Mouse (Mus musculus) heart, embryonic 16.5 days (tissue): Measurements from ENCODE around the gene Pappa. TPM values are rescaled to one million over a fixed set of nuclear protein-coding genes. Genes with fewer than 3 reads are reported as not detected.

ENCODE experiments used
- ATAC-seq: fragments of 200-750 bp; cut with Nextera tagmentation; replicated peaks from 2 replicates; pipeline ENCODE4 v1.8.0; 2017; ENCODE audit warnings: moderate number of reproducible peaks; ENCODE audit not compliant: insufficient read depth, low FRiP score; ENCODE audit errors: extremely low read depth
- H3K27ac ChIP-seq: fragments of 300-500 bp; sonication (generic); 2 replicates; pipeline ENCODE4 v1.5.1; 2014; ENCODE audit warnings: mild to moderate bottlenecking, low read length, control low read depth, moderate library complexity
- H3K27me3 ChIP-seq: fragments of 300-500 bp; sonication (generic); 2 replicates; pipeline ENCODE4 v1.6.1; 2014; ENCODE audit warnings: low read length, mixed read lengths; ENCODE audit not compliant: control insufficient read depth, insufficient read depth
- H3K36me3 ChIP-seq: fragments of 300-500 bp; sonication (generic); 2 replicates; pipeline ENCODE4 v1.6.1; 2014; ENCODE audit not compliant: control insufficient read depth, insufficient read depth
- H3K4me1 ChIP-seq: fragments of 300-500 bp; sonication (generic); 2 replicates; pipeline ENCODE4 v1.6.1; 2014; ENCODE audit warnings: low read length, mixed read lengths; ENCODE audit not compliant: control insufficient read depth, insufficient read depth
- H3K4me2 ChIP-seq: fragments of 300-500 bp; sonication (generic); 2 replicates; pipeline ENCODE4 v1.6.1; 2014; ENCODE audit warnings: low read depth, mild to moderate bottlenecking, control low read depth, low read length
- H3K4me3 ChIP-seq: fragments of 300-500 bp; sonication (generic); 2 replicates; pipeline ENCODE4 v1.5.1; 2014; ENCODE audit warnings: mild to moderate bottlenecking, control low read depth, low read length
- H3K9ac ChIP-seq: fragments of 300-500 bp; sonication (generic); 2 replicates; pipeline ENCODE4 v1.6.1; 2014; ENCODE audit warnings: low read length, control low read depth
- H3K9me3 ChIP-seq: fragments of 300-500 bp; sonication (generic); replicated peaks from 2 replicates; pipeline ENCODE4 v1.6.1; 2016; ENCODE audit warnings: low read length; ENCODE audit not compliant: control insufficient read depth
- WGBS: fragments of 180-500 bp; shearing (Covaris S2); extraction: QIAGEN DNeasy Blood & Tissue Kit; methylation state at CpG from one replicate; pipeline ENCODE4 v1.1.7; 2014; 5-methylcytosine and 5-hydroxymethylcytosine counted together
- polyA plus RNA-seq: library from polyadenylated mRNA; unstranded; fragments of >200 nt; fragmentation: Nextera tagmentation; extraction: Ambion mirVana; gene quantifications from 2 replicates; pipeline ENCODE4 v1.2.1, GENCODE M21; 2015

Pappa gene
- polyA plus RNA-seq, 1 experiment from 2014 or later = 0.35 TPM

GRCm38 (mm10) chr4:65188921-65189485 lies 65.0 kb downstream of the Pappa start:
- ATAC-seq = no peak
- no peaks in the 10 kb centered on the region for H3K4me1 ChIP-seq
- 47% methylated on average over 6 of the region's 6 CpGs for WGBS
- H3K9ac ChIP-seq = no peak overlapping the region
- no peak overlapping the region for H3K27ac ChIP-seq
- no peak overlapping the region for H3K4me3 ChIP-seq
- H3K27me3 ChIP-seq = no peaks in the 10 kb centered on the region
- H3K9me3 ChIP-seq = no peaks in the 10 kb centered on the region
- H3K4me2 ChIP-seq = no peak overlapping the region
- H3K36me3 ChIP-seq = no peaks in the 10 kb centered on the region

- no peaks in the 10 kb centered on the region for H3K27me3 ChIP-seq
- no peak for ATAC-seq
- 79% methylated on average over 3 of the region's 3 CpGs for WGBS
- no peak overlapping the region for H3K9ac ChIP-seq
- H3K4me2 ChIP-seq = no peak overlapping the region
- no peaks in the 10 kb centered on the region for H3K9me3 ChIP-seq
- no peaks in the 10 kb centered on the region for H3K4me1 ChIP-seq
- H3K27ac ChIP-seq = no peak overlapping the region
- H3K36me3 ChIP-seq = no peaks in the 10 kb centered on the region
- H3K4me3 ChIP-seq = no peak overlapping the region
Observed at GRCm38 (mm10) chr4:65192810-65193209, 68.8 kb downstream of the Pappa start.

GRCm38 (mm10) chr4:65195971-65196370 lies 72.0 kb downstream of the Pappa start:
- no peaks in the 10 kb centered on the region for H3K9me3 ChIP-seq
- WGBS = 74% methylated on average over 1 of the region's 1 CpGs

GRCm38 (mm10) chr4:65203666-65204065 lies 79.7 kb downstream of the Pappa start:
- H3K36me3 ChIP-seq = no peaks in the 10 kb centered on the region
- no peak overlapping the region for H3K4me3 ChIP-seq
- H3K9me3 ChIP-seq = no peaks in the 10 kb centered on the region
- H3K9ac ChIP-seq = no peak overlapping the region
- H3K27me3 ChIP-seq = no peaks in the 10 kb centered on the region
- 64% methylated on average over 5 of the region's 5 CpGs for WGBS
- no peak overlapping the region for H3K4me2 ChIP-seq
- no peak overlapping the region for H3K27ac ChIP-seq
- H3K4me1 ChIP-seq = no peaks in the 10 kb centered on the region
- ATAC-seq = no peak

More at GRCm38 (mm10) chr4:65195971-65196370, 72.0 kb downstream of the Pappa start:
- H3K9ac ChIP-seq = no peak overlapping the region
- H3K36me3 ChIP-seq = no peaks in the 10 kb centered on the region
- H3K27ac ChIP-seq = no peak overlapping the region
- no peak for ATAC-seq
- no peaks in the 10 kb centered on the region for H3K27me3 ChIP-seq
- H3K4me1 ChIP-seq = no peaks in the 10 kb centered on the region
- no peak overlapping the region for H3K4me3 ChIP-seq
- H3K4me2 ChIP-seq = no peak overlapping the region

- 67% methylated on average over 2 of the region's 2 CpGs for WGBS
- ATAC-seq = no peak
- no peak overlapping the region for H3K27ac ChIP-seq
- no peak overlapping the region for H3K4me3 ChIP-seq
- no peaks in the 10 kb centered on the region for H3K9me3 ChIP-seq
- no peak overlapping the region for H3K4me2 ChIP-seq
- no peaks in the 10 kb centered on the region for H3K27me3 ChIP-seq
- no peaks in the 10 kb centered on the region for H3K36me3 ChIP-seq
- no peak overlapping the region for H3K9ac ChIP-seq
- H3K4me1 ChIP-seq = no peaks in the 10 kb centered on the region
Observed at GRCm38 (mm10) chr4:65205446-65205845, 81.5 kb downstream of the Pappa start.

- WGBS = 46% methylated on average over 3 of the region's 3 CpGs
- Histone ChIP-seq H3K36me3 (no peaks in the 10 kb centered on the region), H3K9ac (no peak overlapping the region), H3K9me3 (no peaks in the 10 kb centered on the region), H3K27ac (no peak overlapping the region), H3K4me3 (no peak overlapping the region), H3K27me3 (no peaks in the 10 kb centered on the region), H3K4me1 (no peaks in the 10 kb centered on the region; the same call in 1 of the 2 replicates), H3K4me2 (no peak overlapping the region)
- no peak for ATAC-seq
Observed at GRCm38 (mm10) chr4:65209369-65210015, 85.5 kb downstream of the Pappa start.

- H3K4me2 ChIP-seq = no peak overlapping the region
- no peaks in the 10 kb centered on the region for H3K9me3 ChIP-seq
- no peak overlapping the region for H3K4me3 ChIP-seq
- no peak for ATAC-seq
- no peaks in the 10 kb centered on the region for H3K36me3 ChIP-seq
- H3K27ac ChIP-seq = no peak overlapping the region
- WGBS = 62% methylated on average over 3 of the region's 3 CpGs
- H3K27me3 ChIP-seq = no peaks in the 10 kb centered on the region
- peaks cover 7% of the 10 kb centered on the region for H3K4me1 ChIP-seq
- no peak overlapping the region for H3K9ac ChIP-seq
Observed at GRCm38 (mm10) chr4:65216682-65217081, 92.7 kb downstream of the Pappa start.

- Histone ChIP-seq H3K36me3 (no peaks in the 10 kb centered on the region), H3K9me3 (no peaks in the 10 kb centered on the region), H3K4me1 (peaks cover 7% of the 10 kb centered on the region), H3K27me3 (no peaks in the 10 kb centered on the region), H3K4me3 (no peak overlapping the region), H3K9ac (no peak overlapping the region), H3K4me2 (no peak overlapping the region; the same call in none of the 2 replicates), H3K27ac (no peak overlapping the region)
- 36% methylated on average over 9 of the region's 9 CpGs for WGBS
- no peak for ATAC-seq
Observed at GRCm38 (mm10) chr4:65217651-65218364, 93.8 kb downstream of the Pappa start.

GRCm38 (mm10) chr4:65223901-65224300 lies 99.9 kb downstream of the Pappa start:
- H3K4me1 ChIP-seq = no peaks in the 10 kb centered on the region
- H3K27ac ChIP-seq = no peak overlapping the region
- H3K4me2 ChIP-seq = no peak overlapping the region
- H3K9ac ChIP-seq = no peak overlapping the region
- no peaks in the 10 kb centered on the region for H3K27me3 ChIP-seq
- no peak overlapping the region for H3K4me3 ChIP-seq
- H3K9me3 ChIP-seq = no peaks in the 10 kb centered on the region
- WGBS = 86% methylated on average over 4 of the region's 4 CpGs
- H3K36me3 ChIP-seq = no peaks in the 10 kb centered on the region
- no peak for ATAC-seq
